Mouse (Mus musculus): ENCODE data around the gene Cyth1. TPM values are rescaled to one million over a fixed set of nuclear protein-coding genes. Genes with fewer than 3 reads are reported as not detected.
A peak's percentile ranks its signal among the peaks of the same experiment; 100 is the strongest.

Cyth1 gene
- polyA plus RNA-seq, 1 experiment from 2014 or later = 12.4 TPM

DNA sequence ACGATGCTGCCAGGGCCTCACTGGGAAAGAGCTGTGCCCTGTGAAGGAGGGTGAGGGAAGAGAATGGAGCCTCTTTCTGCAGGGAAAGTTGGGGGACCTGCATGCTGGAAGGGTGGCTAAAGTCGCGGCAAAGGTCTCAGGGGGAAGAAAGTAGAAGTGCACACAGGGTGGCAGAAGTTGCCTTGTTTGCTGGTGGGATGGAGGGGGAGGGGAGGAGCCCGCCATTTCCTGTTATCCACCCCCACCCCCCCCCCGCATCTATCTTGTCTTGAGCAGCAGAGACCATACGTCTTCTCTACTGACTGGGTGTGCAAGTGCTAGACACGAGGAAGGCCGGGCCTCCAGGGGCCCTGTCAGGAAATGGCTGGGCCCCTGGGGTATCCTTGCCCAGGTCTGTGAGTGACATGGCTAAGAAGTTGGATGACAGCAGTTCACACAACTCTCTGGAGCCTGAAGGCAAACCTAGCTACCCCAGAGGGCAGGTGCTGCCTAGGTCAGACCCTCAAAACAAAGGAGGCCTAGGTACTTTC is 133.7 kb downstream of the Cyth1 start:
- no peaks in the 10 kb centered on the region for H3K36me3 ChIP-seq (ENCODE audit: control insufficient read depth, insufficient read depth, low read length)
- no peak overlapping the region for H3K27ac ChIP-seq (ENCODE audit: low read depth, low read length)
- H3K4me3 ChIP-seq (ENCODE audit: low read length) = no peak overlapping the region
- H3K4me1 ChIP-seq (ENCODE audit: control insufficient read depth, insufficient read depth, low read length) = no peaks in the 10 kb centered on the region
- WGBS = 60% methylated on average over 8 of the region's 8 CpGs
- H3K27me3 ChIP-seq (ENCODE audit: control insufficient read depth, insufficient read depth, low read length) = no peaks in the 10 kb centered on the region
- no peak overlapping the region for H3K4me2 ChIP-seq (replicated peaks; ENCODE audit: low read depth, low read length)
- H3K9ac ChIP-seq (ENCODE audit: low read depth, low read length) = no peak overlapping the region
- no peaks in the 10 kb centered on the region for H3K9me3 ChIP-seq (ENCODE audit: control insufficient read depth, low read length)
- no peak for ATAC-seq (ENCODE audit: low FRiP score, low TSS enrichment)

DNA sequence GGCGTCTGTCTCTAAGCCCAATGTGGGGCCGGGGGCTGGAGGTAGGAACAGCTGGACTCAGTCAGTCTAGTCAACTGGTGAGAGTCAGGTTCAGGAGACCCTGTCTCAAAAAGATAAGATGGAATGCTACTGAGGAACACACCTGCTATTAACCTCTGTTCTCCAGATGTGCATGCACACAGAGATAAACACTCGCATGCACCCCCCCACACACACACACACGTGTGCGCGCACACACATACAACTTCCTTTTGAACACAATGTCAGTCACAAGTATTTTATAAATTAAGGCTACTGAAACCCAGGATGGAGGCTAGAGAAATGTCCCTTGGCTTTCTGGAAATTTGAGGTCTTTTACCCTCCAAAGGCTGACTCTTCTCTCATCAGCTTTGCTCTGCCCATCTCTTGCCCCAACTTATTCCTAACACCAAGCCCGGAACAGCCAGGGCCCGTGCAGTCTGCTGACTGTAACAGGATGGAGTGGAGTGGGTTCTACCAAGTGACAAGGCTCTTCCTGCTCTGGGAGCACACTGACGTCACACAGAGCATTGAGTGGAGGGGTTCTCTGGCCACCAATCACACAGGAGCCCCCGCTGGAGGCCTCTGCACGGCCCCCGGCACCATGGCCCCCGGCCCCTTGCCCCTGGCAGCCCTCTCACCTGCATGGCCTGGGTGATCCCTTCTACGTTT is 134.7 kb downstream of the Cyth1 start:
- no peak for ATAC-seq (ENCODE audit: low FRiP score, low TSS enrichment)
- Histone ChIP-seq H3K27ac (ENCODE audit: low read depth, low read length) (no peak overlapping the region), H3K9ac (ENCODE audit: low read depth, low read length) (no peak overlapping the region), H3K4me2 (replicated peaks; ENCODE audit: low read depth, low read length) (no peak overlapping the region), H3K4me3 (ENCODE audit: low read length) (no peak overlapping the region), H3K9me3 (ENCODE audit: control insufficient read depth, low read length) (no peaks in the 10 kb centered on the region), H3K36me3 (ENCODE audit: control insufficient read depth, insufficient read depth, low read length) (no peaks in the 10 kb centered on the region), H3K27me3 (ENCODE audit: control insufficient read depth, insufficient read depth, low read length) (no peaks in the 10 kb centered on the region), H3K4me1 (ENCODE audit: control insufficient read depth, insufficient read depth, low read length) (no peaks in the 10 kb centered on the region)
- WGBS = 68% methylated on average over 14 of the region's 14 CpGs

DNA sequence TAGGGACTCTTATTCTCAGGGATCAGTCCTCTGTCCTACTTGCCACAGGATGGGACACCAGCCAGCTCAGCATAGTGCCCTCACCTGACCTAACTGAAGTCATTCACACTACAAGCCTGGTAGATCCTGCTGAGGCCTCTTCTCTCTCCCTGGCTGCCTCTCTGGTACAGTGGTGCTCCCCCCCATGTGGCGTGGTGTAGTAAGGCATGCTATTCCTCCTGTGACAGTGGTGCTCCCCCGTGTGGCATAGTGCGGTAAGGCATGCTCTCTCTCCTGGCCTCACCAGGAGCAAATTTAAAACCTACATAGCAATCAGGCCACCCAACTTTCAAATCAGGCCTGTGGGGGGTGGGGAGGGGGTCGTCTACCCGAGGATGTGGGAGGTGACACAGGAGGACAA is 144.4 kb downstream of the Cyth1 start:
- Histone ChIP-seq H3K36me3 (ENCODE audit: control insufficient read depth, insufficient read depth, low read length) (no peaks in the 10 kb centered on the region), H3K4me1 (ENCODE audit: control insufficient read depth, insufficient read depth, low read length) (no peaks in the 10 kb centered on the region), H3K27ac (ENCODE audit: low read depth, low read length) (no peak overlapping the region), H3K9me3 (ENCODE audit: control insufficient read depth, low read length) (no peaks in the 10 kb centered on the region), H3K9ac (ENCODE audit: low read depth, low read length) (no peak overlapping the region), H3K27me3 (ENCODE audit: control insufficient read depth, insufficient read depth, low read length) (no peaks in the 10 kb centered on the region), H3K4me2 (replicated peaks; ENCODE audit: low read depth, low read length) (no peak overlapping the region), H3K4me3 (ENCODE audit: low read length) (no peak overlapping the region)
- WGBS = 9% methylated on average over 5 of the region's 5 CpGs
- ATAC-seq (ENCODE audit: low FRiP score, low TSS enrichment) = peak; percentile 67

DNA sequence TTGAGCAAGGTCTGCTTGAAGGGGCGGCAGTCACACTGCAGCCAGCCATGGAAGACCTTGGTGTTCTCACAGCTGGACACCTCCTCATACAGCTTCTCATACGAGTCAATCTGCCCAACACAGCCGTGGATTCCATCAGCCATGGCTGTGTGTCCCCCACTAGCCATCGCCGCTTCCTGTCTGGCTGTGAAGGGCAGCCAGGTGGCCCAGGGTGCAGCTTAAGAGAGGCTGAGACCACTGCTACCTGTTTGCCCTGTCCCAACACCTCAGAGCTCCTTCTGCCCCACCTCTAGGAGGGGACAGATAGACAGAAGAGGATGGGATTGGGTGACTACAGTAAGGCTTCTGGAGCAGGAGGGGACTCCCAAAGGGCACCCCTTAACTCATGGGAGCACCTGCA is 145.0 kb downstream of the Cyth1 start:
- H3K36me3 ChIP-seq (ENCODE audit: control insufficient read depth, insufficient read depth, low read length) = no peaks in the 10 kb centered on the region
- no peak for ATAC-seq (ENCODE audit: low FRiP score, low TSS enrichment)
- H3K4me2 ChIP-seq (replicated peaks; ENCODE audit: low read depth, low read length) = no peak overlapping the region
- no peaks in the 10 kb centered on the region for H3K9me3 ChIP-seq (ENCODE audit: control insufficient read depth, low read length)
- no peak overlapping the region; the same call in 1 of the 2 replicates for H3K9ac ChIP-seq (ENCODE audit: low read depth, low read length)
- 93% methylated on average over 5 of the region's 5 CpGs for WGBS
- H3K4me3 ChIP-seq (ENCODE audit: low read length) = no peak overlapping the region
- H3K27me3 ChIP-seq (ENCODE audit: control insufficient read depth, insufficient read depth, low read length) = no peaks in the 10 kb centered on the region
- H3K4me1 ChIP-seq (ENCODE audit: control insufficient read depth, insufficient read depth, low read length) = no peaks in the 10 kb centered on the region
- H3K27ac ChIP-seq (ENCODE audit: low read depth, low read length) = no peak overlapping the region

DNA sequence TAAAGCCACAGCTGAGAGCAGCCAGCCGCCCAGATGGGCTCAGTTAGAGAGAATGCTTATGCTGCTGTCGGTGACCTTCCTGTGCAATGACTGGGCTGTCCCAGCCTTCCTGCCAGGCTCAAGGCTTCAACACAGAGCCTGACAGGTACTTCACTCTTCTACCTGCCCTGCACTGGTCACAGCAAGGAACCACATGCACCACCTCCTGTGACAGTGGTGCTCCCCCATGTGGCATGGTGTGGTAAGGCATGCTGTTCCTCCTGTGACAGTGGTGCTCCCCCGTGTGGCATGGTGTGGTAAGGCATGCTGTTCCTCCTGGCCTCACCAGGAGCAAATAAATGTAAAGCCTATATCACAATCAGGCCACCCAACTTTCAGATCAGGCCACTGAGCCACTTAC is 145.6 kb downstream of the Cyth1 start:
- no peaks in the 10 kb centered on the region for H3K4me1 ChIP-seq (ENCODE audit: control insufficient read depth, insufficient read depth, low read length)
- peak; percentile 50; the same call in 1 of the 2 replicates for ATAC-seq (ENCODE audit: low FRiP score, low TSS enrichment)
- 59% methylated on average over 3 of the region's 3 CpGs for WGBS

DNA sequence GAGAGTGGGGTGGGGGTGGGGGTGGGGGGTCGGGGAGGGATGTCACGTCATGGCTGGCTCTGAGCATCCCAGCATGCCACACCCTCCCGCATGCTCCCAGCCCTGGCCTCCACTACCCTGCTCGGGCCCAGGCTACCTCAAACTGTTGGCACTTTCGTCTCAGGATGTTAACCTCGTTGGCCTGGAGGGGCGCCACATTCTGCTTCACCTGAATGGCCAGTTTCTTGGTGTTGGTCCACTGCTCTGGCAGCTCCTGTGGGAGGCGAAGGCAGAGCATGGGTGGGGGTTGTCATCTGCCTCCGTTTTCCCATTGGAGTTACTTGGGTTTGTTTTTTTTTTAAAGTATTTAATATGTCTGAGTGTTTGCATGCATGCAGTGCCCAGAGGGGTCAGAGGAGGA is 147.3 kb downstream of the Cyth1 start:
- Histone ChIP-seq H3K36me3 (ENCODE audit: control insufficient read depth, insufficient read depth, low read length) (no peaks in the 10 kb centered on the region), H3K9ac (ENCODE audit: low read depth, low read length) (no peak overlapping the region), H3K9me3 (ENCODE audit: control insufficient read depth, low read length) (no peaks in the 10 kb centered on the region), H3K4me2 (replicated peaks; ENCODE audit: low read depth, low read length) (no peak overlapping the region), H3K4me1 (ENCODE audit: control insufficient read depth, insufficient read depth, low read length) (0 out of 2 replicates have a peak, but pooled peaks cover 7% of the 10 kb centered on the region), H3K4me3 (ENCODE audit: low read length) (no peak overlapping the region), H3K27ac (ENCODE audit: low read depth, low read length) (no peak overlapping the region), H3K27me3 (ENCODE audit: control insufficient read depth, insufficient read depth, low read length) (no peaks in the 10 kb centered on the region)
- 36% methylated on average over 9 of the region's 9 CpGs for WGBS
- ATAC-seq (ENCODE audit: low FRiP score, low TSS enrichment) = no peak

More for the DNA sequence above, 145.6 kb downstream of the Cyth1 start:
- H3K27me3 ChIP-seq (ENCODE audit: control insufficient read depth, insufficient read depth, low read length) = no peaks in the 10 kb centered on the region
- no peak overlapping the region for H3K27ac ChIP-seq (ENCODE audit: low read depth, low read length)
- no peaks in the 10 kb centered on the region for H3K9me3 ChIP-seq (ENCODE audit: control insufficient read depth, low read length)
- no peak overlapping the region for H3K4me2 ChIP-seq (replicated peaks; ENCODE audit: low read depth, low read length)
- no peaks in the 10 kb centered on the region for H3K36me3 ChIP-seq (ENCODE audit: control insufficient read depth, insufficient read depth, low read length)
- no peak overlapping the region for H3K4me3 ChIP-seq (ENCODE audit: low read length)
- no peak overlapping the region for H3K9ac ChIP-seq (ENCODE audit: low read depth, low read length)

DNA sequence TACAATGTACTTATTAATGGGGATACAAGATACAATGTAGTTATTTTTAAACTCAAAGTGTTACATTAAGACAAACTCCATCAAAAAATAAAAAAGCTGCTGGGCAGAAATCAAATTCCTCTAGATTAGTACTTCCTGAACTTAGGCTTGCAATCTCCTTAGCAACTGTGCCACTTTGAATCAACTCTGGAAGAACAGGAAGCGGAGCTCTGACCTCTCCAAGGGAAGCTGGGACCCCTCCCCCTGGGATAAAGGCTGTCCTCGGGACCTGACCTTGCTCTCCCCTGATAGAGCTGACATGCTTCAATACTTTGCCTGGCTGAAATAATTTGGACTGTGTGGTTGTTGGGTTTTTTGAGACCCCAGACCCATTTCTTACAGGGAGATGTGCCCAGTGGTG is 151.7 kb downstream of the Cyth1 start:
- H3K4me1 ChIP-seq (ENCODE audit: control insufficient read depth, insufficient read depth, low read length) = 0 out of 2 replicates have a peak, but pooled peaks cover 10% of the 10 kb centered on the region
- no peak overlapping the region for H3K9ac ChIP-seq (ENCODE audit: low read depth, low read length)
- no peaks in the 10 kb centered on the region for H3K27me3 ChIP-seq (ENCODE audit: control insufficient read depth, insufficient read depth, low read length)
- H3K36me3 ChIP-seq (ENCODE audit: control insufficient read depth, insufficient read depth, low read length) = no peaks in the 10 kb centered on the region
- WGBS = 29% methylated on average over 2 of the region's 2 CpGs
- no peak overlapping the region for H3K27ac ChIP-seq (ENCODE audit: low read depth, low read length)
- H3K4me3 ChIP-seq (ENCODE audit: low read length) = no peak overlapping the region
- H3K9me3 ChIP-seq (ENCODE audit: control insufficient read depth, low read length) = no peaks in the 10 kb centered on the region
- no peak overlapping the region for H3K4me2 ChIP-seq (replicated peaks; ENCODE audit: low read depth, low read length)
- no peak for ATAC-seq (ENCODE audit: low FRiP score, low TSS enrichment)

DNA sequence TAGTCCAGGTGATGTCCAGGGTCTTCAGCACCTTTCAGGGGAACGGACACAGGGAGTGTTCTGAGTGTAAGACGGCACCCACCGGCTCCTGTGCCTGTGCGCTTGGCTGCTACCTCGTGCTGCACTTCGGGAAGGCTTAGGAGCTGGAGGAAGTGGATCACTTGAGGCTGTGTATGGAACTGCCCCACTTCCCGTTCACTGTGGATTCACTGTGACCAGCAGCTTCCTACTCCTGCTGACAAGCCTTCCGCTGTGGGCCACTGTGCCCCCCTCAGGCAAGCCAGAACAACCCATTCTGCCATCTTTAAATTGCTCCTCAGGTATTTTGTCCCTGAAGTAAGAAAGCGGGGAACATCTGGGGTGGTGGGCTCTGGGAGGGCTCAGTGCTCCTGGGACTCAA is 153.4 kb downstream of the Cyth1 start:
- H3K4me1 ChIP-seq (ENCODE audit: control insufficient read depth, insufficient read depth, low read length) = 0 out of 2 replicates have a peak, but pooled peaks cover 10% of the 10 kb centered on the region
- no peaks in the 10 kb centered on the region for H3K36me3 ChIP-seq (ENCODE audit: control insufficient read depth, insufficient read depth, low read length)
- H3K9ac ChIP-seq (ENCODE audit: low read depth, low read length) = no peak overlapping the region
- no peaks in the 10 kb centered on the region for H3K27me3 ChIP-seq (ENCODE audit: control insufficient read depth, insufficient read depth, low read length)
- no peak for ATAC-seq (ENCODE audit: low FRiP score, low TSS enrichment)
- no peak overlapping the region for H3K27ac ChIP-seq (ENCODE audit: low read depth, low read length)
- no peak overlapping the region for H3K4me3 ChIP-seq (ENCODE audit: low read length)
- 94% methylated on average over 9 of the region's 9 CpGs for WGBS
- H3K9me3 ChIP-seq (ENCODE audit: control insufficient read depth, low read length) = peaks cover 6% of the 10 kb centered on the region; the same call in 1 of the 2 replicates
- H3K4me2 ChIP-seq (replicated peaks; ENCODE audit: low read depth, low read length) = no peak overlapping the region

DNA sequence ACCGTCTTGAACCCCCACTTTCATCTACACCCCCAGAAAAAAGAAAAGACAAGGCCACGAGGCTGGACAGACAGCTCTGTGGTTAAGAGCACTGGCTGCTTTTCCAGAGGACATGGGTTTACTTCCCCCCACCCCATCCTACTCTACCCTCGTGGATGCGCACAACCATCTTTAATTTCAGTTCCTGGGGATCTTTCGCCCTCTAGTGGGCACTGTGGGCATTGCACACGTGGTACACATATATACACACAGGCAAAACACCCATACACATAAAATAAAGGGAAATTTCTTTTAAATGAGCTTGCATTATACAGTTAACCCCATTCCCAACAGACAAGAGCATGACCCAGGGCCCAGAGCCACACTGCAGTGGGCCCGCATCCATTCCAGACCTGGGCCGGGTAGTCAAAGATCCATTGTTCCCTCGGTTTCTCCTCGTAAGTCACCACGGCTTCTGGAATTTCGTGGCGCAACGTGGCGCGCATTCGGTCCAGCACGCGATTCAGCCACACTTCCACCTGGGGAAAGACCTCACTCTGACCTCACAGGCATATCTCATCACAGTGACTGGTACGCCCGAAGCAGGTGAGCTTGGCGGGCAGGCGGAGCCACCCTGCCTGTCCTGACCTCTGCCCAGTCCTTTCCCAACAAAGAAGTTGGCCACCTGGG is 157.3 kb downstream of the Cyth1 start:
- Histone ChIP-seq H3K36me3 (ENCODE audit: control insufficient read depth, insufficient read depth, low read length) (no peaks in the 10 kb centered on the region), H3K4me1 (ENCODE audit: control insufficient read depth, insufficient read depth, low read length) (0 out of 2 replicates have a peak, but pooled peaks cover 8% of the 10 kb centered on the region), H3K4me3 (ENCODE audit: low read length) (no peak overlapping the region), H3K27ac (ENCODE audit: low read depth, low read length) (no peak overlapping the region), H3K4me2 (replicated peaks; ENCODE audit: low read depth, low read length) (no peak overlapping the region), H3K27me3 (ENCODE audit: control insufficient read depth, insufficient read depth, low read length) (no peaks in the 10 kb centered on the region), H3K9ac (ENCODE audit: low read depth, low read length) (no peak overlapping the region), H3K9me3 (ENCODE audit: control insufficient read depth, low read length) (peaks cover 6% of the 10 kb centered on the region; the same call in 1 of the 2 replicates)
- WGBS = 88% methylated on average over 23 of the region's 23 CpGs
- ATAC-seq (ENCODE audit: low FRiP score, low TSS enrichment) = no peak
